Mouse (Mus musculus) lung, postnatal 14 days (tissue): ENCODE measurements at regions not wholly inside any gene's neighbourhood (a gene's known extent, or its start where the extent isn't known, plus 50 kb on each side); places are given as distances from the start of the nearest gene placed in this dataset.
A peak's percentile ranks its signal among the peaks of the same experiment; 100 is the strongest.

ENCODE experiments used
- DNase-seq: peaks from one replicate; pipeline ENCODE4 v3.0.0; 2021

- peak; percentile 69 for DNase-seq
Observed at GRCm38 (mm10) chr14:45992041-45992869, 334.3 kb upstream of the Ddhd1 start.

GRCm38 (mm10) chr14:45992870-45993135 is 334.9 kb upstream of the Ddhd1 start:
- DNase-seq, result peak; percentile 10

- peak; percentile 82 for DNase-seq
Observed at GRCm38 (mm10) chr14:45993669-45994068, 335.7 kb upstream of the Ddhd1 start.

- DNase-seq, result peak; percentile 58
Observed at GRCm38 (mm10) chr14:45996760-45997159, 338.8 kb upstream of the Ddhd1 start.

- DNase-seq, result no peak
Observed at GRCm38 (mm10) chr14:46004078-46004477, 346.1 kb upstream of the Ddhd1 start.

- DNase-seq, result no peak
Observed at GRCm38 (mm10) chr14:46005307-46005706, 347.4 kb upstream of the Ddhd1 start.

GRCm38 (mm10) chr14:46013232-46013631 is 355.3 kb upstream of the Ddhd1 start:
- DNase-seq, result no peak

GRCm38 (mm10) chr14:46014090-46014489 is 356.1 kb upstream of the Ddhd1 start:
- no peak for DNase-seq

GRCm38 (mm10) chr14:46015682-46016400 is 357.9 kb upstream of the Ddhd1 start:
- no peak for DNase-seq

- DNase-seq, result no peak
Observed at GRCm38 (mm10) chr14:46016701-46017106, 358.8 kb upstream of the Ddhd1 start.

GRCm38 (mm10) chr14:46017286-46017685 is 359.3 kb upstream of the Ddhd1 start:
- DNase-seq, result no peak

- DNase-seq, result no peak
Observed at GRCm38 (mm10) chr14:46017976-46018375, 360.0 kb upstream of the Ddhd1 start.

GRCm38 (mm10) chr14:46019240-46020025 is 359.8 kb upstream of the Gm15217 start:
- DNase-seq, result peak; percentile 8

GRCm38 (mm10) chr14:46034301-46034700 is 344.9 kb upstream of the Gm15217 start:
- DNase-seq, result no peak

GRCm38 (mm10) chr14:46060622-46061381 is 318.4 kb upstream of the Gm15217 start:
- peak; percentile 34 for DNase-seq

- DNase-seq, result peak; percentile 18
Observed at GRCm38 (mm10) chr14:46067102-46067801, 312.0 kb upstream of the Gm15217 start.

GRCm38 (mm10) chr14:46071244-46071643 is 308.0 kb upstream of the Gm15217 start:
- DNase-seq, result no peak

- DNase-seq, result peak; percentile 19
Observed at GRCm38 (mm10) chr14:46076738-46077137, 302.5 kb upstream of the Gm15217 start.

GRCm38 (mm10) chr14:46077406-46078131 is 301.6 kb upstream of the Gm15217 start:
- DNase-seq, result no peak

GRCm38 (mm10) chr14:46082646-46083045 is 296.6 kb upstream of the Gm15217 start:
- no peak for DNase-seq

GRCm38 (mm10) chr14:46088968-46089691 is 290.1 kb upstream of the Gm15217 start:
- no peak for DNase-seq
